Mouse (Mus musculus): ENCODE measurements around the gene Igdcc3. TPM values are rescaled to one million over a fixed set of nuclear protein-coding genes. Genes with fewer than 3 reads are reported as not detected.
A peak's percentile ranks its signal among the peaks of the same experiment; 100 is the strongest.
"Not testable (repeated sequence)": the region's sequence is repeated elsewhere in the genome, so short reads cannot be mapped to it uniquely, and the experiment has no call there.

Igdcc3 gene
- polyA plus RNA-seq, 1 experiment from 2014 or later: 450 TPM

DNA sequence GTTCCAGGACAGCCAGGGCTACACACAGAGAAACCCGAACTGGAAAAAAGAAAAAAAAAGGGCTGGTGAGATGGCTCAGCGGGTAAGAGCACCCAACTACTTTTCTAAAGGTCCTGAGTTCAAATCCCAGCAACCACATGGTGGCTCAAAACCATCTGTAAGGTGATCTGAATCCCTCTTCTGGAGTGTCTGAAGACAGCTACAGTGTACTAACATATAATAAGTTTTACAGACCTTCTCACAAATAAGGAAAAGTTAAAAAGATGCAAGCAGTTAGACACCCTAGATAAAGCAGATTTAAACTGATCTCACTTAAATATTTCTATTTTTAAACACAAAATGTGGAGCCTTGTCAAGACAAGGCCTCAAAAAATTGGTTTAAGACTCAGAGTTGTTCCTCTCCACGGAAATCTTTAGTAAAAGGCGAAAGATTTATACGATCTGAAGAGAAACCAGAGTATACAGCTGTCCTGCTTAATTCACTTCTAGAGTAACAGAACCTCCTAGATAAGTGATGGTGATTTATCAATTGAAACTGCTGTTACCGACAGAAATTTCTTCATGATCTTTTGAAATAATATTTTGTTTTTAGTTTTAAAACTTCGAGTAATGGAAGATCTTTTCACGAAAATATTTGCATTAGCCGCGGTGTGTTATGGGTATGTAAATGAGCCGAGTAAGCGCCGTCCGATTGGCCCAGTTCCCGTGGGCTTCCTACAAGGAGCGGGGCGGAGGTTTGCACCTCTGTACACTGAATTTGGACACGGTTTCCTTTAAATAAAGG, 60.6 kb downstream of the Igdcc3 start:
- Histone ChIP-seq H3K4me1 (peaks cover 41% of the 10 kb centered on the region), H3K9me3 (replicated peaks) (no peaks in the 10 kb centered on the region), H3K4me3 (peak overlapping the region; percentile 53), H3K27me3 (ENCODE audit: low read depth, poor library complexity, severe bottlenecking) (no peaks in the 10 kb centered on the region), H3K27ac (replicated peaks) (peak overlapping the region; percentile 91), H3K36me3 (no peaks in the 10 kb centered on the region)
- DNase-seq (ENCODE audit: low spot score): peak; percentile 76
- under 1% methylated on average over 18 of the region's 18 CpGs for WGBS

DNA sequence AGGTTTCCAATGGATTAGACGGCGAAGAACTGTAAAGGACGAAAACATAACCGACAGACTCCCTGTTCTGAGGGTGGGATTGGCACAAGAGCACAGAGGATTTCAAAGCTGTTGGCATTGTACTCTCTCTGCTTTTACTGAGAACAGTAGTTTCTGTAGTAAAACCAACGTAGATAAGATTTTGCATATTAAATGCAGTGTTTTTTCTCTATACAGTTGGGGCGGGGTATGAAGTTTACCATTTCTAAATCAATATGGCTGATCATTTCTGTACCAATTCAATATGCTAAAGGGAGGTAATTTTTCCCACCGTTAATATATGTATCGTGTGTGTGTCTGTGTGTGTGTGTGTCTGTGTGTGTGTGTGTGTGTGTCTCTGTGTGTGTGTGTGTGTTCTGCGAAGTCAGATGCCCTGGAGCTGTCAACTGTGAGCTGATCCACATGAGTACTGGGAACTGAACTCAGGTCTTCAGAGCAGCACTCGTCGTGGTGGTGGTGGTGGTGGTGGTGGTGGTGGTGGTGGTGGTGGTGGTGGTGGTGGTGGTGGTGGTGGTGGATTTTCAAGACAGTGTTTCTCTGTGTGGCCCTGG, 61.3 kb downstream of the Igdcc3 start:
- Histone ChIP-seq H3K27me3 (ENCODE audit: low read depth, poor library complexity, severe bottlenecking) (no peaks in the 10 kb centered on the region), H3K9me3 (replicated peaks) (no peaks in the 10 kb centered on the region), H3K4me3 (peak overlapping the region; percentile 53), H3K27ac (replicated peaks) (peak overlapping the region; percentile 91), H3K4me1 (peaks cover 35% of the 10 kb centered on the region), H3K36me3 (no peaks in the 10 kb centered on the region)
- WGBS: 34% methylated on average over 11 of the region's 11 CpGs
- no peak for DNase-seq (ENCODE audit: low spot score)

DNA sequence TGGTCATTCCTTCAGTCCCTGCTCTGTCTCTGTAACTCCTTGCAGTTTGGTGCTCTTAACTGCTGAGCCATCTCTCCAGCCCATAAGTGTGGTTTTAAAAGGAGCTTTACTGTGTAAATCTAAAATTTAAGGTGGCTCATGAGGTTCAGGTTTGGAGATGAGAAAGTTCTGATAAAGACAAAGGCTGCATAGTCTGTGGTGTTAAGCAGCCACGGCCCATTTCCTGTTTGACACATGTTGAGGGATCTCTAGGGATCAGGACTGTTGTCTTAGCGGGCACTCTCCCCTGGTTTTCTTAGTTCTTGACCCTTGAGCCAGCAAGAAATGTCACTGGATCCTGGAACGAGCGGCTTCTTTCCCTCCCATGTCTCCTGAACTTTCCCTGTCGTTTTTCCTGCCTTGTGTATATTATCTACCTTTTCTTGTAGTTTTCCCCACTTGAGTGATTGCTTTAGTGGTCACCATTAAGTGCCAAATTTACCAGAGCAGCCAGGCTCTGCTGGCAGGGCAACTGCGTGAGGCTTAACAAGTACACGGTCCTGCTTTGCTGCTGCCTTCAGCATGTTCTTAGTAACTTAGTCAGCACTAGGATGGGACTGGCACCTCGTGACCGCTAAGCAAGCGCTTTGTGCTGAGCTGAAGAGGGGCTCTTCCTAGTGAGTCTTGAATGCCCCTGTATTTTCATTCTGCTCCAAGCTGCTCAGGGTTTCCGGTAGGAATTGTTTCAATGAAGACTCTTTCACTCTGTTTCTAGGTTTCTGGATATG, 64.2 kb downstream of the Igdcc3 start:
- Histone ChIP-seq H3K36me3 (no peaks in the 10 kb centered on the region), H3K4me1 (peaks cover 19% of the 10 kb centered on the region), H3K27me3 (ENCODE audit: low read depth, poor library complexity, severe bottlenecking) (no peaks in the 10 kb centered on the region), H3K9me3 (replicated peaks) (no peaks in the 10 kb centered on the region), H3K4me3 (no peak overlapping the region), H3K27ac (replicated peaks) (no peak overlapping the region)
- 73% methylated on average over 11 of the region's 11 CpGs for WGBS
- DNase-seq (ENCODE audit: low spot score): no peak

DNA sequence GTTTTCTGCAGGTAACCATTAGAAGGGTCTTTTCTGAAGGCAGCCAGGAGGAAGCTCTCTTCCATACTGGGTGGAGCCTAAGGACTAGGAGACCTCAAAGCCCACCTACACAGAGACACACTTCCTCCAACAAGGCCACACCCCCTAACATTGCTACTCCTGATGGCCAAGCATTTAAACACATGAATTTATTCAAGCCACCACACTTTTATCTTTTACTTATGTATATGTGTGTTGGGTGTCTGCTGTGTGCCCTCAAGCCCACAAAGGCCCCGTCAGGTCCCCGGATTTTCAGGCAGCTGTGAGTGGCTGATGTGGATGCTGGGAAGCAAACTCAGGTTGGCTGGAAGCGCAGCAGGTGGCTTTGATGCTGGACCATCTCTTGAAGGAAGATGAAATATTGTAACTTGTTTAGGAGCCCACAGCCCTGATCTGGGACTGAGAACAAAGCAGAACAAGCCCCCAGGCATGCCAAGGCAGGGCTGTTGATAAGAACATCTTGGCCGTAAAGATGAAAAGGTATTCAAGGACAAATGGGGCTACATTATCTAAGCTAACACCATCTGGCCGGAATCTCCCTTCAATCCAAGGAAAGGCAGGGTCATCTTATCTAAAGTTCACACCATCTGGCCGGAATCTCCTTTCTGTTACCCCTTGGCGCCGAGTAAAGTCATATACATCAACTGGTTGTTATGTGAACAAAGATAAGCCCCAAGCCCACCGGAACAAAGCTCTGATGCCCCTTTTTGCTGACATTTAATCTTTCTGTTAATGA, 66.2 kb downstream of the Igdcc3 start:
- not testable (repeated sequence) for H3K27ac ChIP-seq (replicated peaks); H3K4me3 ChIP-seq; DNase-seq (ENCODE audit: low spot score); H3K27me3 ChIP-seq (ENCODE audit: low read depth, poor library complexity, severe bottlenecking); H3K36me3 ChIP-seq; H3K9me3 ChIP-seq (replicated peaks)
- WGBS: 93% methylated on average over 9 of the region's 9 CpGs
- H3K4me1 ChIP-seq: peaks cover 13% of the 10 kb centered on the region

DNA sequence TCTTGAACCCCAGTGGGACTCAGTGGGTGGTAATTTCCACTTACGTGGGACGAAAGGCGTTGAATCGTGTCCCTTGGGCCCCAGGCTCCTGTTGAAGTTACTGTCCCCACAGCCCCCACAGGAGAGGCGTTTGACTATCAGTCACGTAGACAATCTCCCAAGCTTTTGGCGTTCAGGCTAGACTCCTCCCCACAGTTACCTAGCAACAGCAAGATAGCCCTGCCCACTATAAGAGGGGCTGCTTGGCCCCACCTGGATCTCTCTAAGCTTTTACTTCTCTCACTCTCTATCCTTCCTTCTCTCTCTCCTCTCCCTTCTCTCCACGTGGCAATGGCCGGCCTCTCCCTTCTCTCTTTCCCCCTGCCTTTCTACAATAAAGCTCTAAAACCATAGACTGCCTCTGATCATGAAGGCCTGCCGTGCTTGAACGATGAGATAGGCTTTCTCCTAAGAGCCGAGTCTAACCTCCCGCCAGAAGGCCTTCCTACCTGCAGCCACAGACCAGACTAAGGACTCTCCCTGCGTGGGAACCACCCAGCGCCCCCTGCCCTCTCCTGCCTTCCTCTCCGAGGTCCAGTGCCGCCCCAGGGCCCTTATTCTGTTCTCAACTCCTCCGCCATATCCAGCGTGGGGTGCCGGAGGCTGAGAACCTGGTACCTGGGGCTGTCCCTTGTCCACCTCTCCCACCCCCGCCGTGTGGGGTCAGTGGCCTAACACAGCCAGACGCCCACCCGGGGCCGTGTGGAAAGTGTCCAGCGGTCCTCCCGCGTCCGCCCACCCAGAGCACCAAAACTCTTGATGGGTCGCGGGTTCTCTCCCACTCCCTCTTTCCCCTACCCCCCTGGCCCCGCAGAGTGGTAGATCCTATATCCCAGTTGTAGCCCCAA, 67.5 kb downstream of the Igdcc3 start:
- 93% methylated on average over 32 of the region's 32 CpGs for WGBS
- no peaks in the 10 kb centered on the region for H3K27me3 ChIP-seq (ENCODE audit: low read depth, poor library complexity, severe bottlenecking)
- no peaks in the 10 kb centered on the region for H3K9me3 ChIP-seq (replicated peaks)
- peaks cover 9% of the 10 kb centered on the region; the same call in 1 of the 2 replicates for H3K4me1 ChIP-seq
- H3K36me3 ChIP-seq: no peaks in the 10 kb centered on the region
- no peak overlapping the region for H3K4me3 ChIP-seq
- 0 out of 2 replicates have a peak overlapping the region, but pooled peaks have one; percentile 28 for H3K27ac ChIP-seq (replicated peaks)
- no peak for DNase-seq (ENCODE audit: low spot score)

DNA sequence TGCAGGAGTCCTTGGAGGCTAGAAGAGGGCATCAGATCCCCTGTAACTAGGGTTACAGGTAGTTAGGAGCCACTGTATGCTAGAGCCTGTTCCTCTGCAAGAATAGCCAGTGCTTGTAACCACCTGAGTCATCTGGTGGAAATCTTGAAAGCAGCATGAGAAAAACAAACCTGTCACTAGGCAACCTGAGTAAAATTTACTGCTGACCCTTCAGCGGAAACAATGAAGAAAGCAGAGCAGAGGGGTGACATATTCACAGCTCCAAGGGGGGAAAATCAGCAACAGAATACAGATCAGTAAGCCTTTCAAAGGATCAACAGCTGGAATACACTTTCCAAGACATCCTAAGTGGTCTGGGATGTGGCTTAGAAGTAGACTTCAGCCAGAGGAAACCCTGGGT, 70.6 kb downstream of the Igdcc3 start:
- no peaks in the 10 kb centered on the region for H3K9me3 ChIP-seq (replicated peaks)
- H3K4me1 ChIP-seq: peaks cover 26% of the 10 kb centered on the region
- H3K36me3 ChIP-seq: no peaks in the 10 kb centered on the region
- H3K27ac ChIP-seq (replicated peaks): no peak overlapping the region
- no peak for DNase-seq (ENCODE audit: low spot score)
- H3K27me3 ChIP-seq (ENCODE audit: low read depth, poor library complexity, severe bottlenecking): peaks cover 6% of the 10 kb centered on the region; the same call in 1 of the 2 replicates
- 43% methylated on average over 1 of the region's 1 CpGs for WGBS
- H3K4me3 ChIP-seq: no peak overlapping the region

DNA sequence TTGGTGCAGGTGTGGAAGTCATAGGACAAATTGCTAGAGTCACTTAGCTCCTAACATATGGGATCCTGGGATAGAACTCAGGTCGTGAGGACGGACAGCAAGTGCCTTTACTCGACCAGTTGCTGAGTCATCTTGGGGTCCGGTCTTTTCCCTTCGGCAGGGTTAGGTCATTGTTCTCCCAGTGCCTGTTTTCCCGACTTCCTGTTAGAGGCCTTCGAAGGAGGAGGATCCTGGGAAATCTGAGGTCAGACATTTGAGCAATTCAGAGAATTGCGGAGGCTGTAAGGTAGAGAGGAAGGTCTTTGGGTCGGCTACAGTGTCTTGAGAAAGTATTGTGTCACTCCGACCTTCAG, 73.4 kb downstream of the Igdcc3 start:
- Histone ChIP-seq H3K4me1 (peaks cover 28% of the 10 kb centered on the region), H3K27ac (replicated peaks) (peak overlapping the region; percentile 93), H3K27me3 (ENCODE audit: low read depth, poor library complexity, severe bottlenecking) (peaks cover 8% of the 10 kb centered on the region; the same call in 1 of the 2 replicates), H3K36me3 (no peaks in the 10 kb centered on the region), H3K4me3 (peak overlapping the region; percentile 75), H3K9me3 (replicated peaks) (no peaks in the 10 kb centered on the region)
- peak; percentile 49 for DNase-seq (ENCODE audit: low spot score)
- 27% methylated on average over 10 of the region's 10 CpGs for whole genome bisulfite sequencing

DNA sequence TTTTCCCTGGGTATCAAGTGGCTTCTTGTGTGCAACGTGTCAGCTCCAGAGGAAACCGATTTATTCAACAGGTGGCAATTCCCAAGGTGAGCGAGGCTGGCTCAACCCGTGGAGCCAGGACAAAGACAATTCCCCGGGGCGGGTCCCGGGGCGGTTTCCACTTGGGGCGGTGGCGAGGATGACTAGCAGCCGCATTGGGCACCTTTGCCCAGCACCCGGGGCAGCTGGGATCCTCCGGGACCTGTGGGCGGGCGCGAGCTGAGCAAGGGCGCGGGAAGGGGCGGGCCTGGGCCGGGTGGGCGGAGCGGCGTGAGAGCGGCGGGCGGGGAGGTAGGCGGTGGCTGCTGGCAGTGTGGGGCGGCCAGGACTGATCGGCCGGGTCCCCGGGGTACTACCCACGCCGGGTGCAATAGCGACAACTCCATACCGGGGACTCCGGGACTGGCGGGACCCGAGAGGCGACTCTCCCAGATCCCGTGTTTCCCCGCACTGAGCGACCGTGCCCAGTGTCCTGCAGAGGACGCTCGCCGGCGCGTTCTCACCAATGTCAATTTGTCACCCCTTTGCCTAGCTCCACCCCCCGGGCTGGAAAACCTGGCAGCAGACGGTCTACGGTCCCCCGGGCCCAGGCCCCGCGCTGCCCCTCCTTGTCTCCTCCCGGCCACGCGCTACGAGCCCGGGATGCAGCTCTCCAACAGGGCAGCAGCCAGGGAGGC, 73.9 kb downstream of the Igdcc3 start:
- Histone ChIP-seq H3K27me3 (ENCODE audit: low read depth, poor library complexity, severe bottlenecking) (peaks cover 8% of the 10 kb centered on the region; the same call in 1 of the 2 replicates), H3K27ac (replicated peaks) (peak overlapping the region; percentile 93), H3K36me3 (no peaks in the 10 kb centered on the region), H3K9me3 (replicated peaks) (no peaks in the 10 kb centered on the region), H3K4me1 (peaks cover 28% of the 10 kb centered on the region), H3K4me3 (peak overlapping the region; percentile 75)
- peak; percentile 90 for DNase-seq (ENCODE audit: low spot score)
- under 1% methylated on average over 59 of the region's 59 CpGs for WGBS

DNA sequence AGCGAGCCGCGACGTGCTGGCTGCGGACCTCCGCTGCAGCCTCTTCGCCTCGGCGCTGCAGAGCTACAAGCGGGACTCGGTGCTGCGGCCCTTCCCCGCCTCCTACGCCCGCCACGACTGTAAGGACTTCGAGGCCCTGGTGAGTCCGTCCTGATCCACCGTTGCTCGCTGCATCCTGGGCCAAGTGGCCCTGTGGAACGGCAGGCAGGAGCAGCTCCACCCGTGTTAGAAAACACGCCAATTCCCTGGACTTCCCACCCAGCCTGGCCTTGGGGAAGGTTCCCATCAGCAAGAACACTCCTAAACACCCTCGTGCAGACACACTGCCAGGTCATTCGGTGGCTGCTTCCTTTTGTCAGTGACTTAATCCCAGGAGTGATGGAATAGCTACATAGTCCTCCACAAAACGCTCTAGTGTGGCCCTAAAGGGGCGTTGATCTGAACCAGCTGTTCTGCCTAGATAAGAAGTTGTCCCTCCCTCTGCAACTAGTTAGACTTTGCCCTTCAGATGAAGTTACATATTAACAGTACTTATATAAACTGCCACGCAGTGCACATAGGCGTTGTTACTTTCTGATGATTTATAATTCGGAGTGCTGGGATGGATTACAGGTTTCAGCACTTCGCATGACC, 74.6 kb downstream of the Igdcc3 start:
- 13% methylated on average over 31 of the region's 31 CpGs for WGBS
- DNase-seq (ENCODE audit: low spot score): no peak
- Histone ChIP-seq H3K27ac (replicated peaks) (peak overlapping the region; percentile 93), H3K9me3 (replicated peaks) (no peaks in the 10 kb centered on the region), H3K27me3 (ENCODE audit: low read depth, poor library complexity, severe bottlenecking) (peaks cover 8% of the 10 kb centered on the region; the same call in 1 of the 2 replicates), H3K36me3 (no peaks in the 10 kb centered on the region), H3K4me3 (peak overlapping the region; percentile 75), H3K4me1 (peaks cover 29% of the 10 kb centered on the region)

DNA sequence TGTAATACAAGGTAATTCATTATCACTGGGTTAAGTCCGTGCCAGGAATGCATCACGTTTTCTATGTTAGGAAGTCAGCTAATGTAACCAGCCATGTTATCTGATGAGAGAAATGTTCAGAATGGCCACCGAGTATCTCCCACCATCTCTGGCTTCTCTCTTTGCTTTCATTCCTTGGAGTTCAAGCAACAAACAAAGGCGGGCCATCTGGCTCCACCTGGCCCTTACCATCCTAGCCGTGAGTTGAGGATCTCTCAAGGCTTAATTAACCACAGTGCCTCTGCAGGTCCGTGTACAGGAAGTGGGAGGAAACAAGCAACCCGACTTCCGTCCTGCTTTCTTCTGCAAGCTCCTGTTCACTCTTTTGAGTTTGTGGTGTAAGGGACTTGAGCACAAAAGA, 76.0 kb downstream of the Igdcc3 start:
- DNase-seq (ENCODE audit: low spot score): no peak
- Histone ChIP-seq H3K4me3 (no peak overlapping the region), H3K4me1 (peaks cover 31% of the 10 kb centered on the region), H3K36me3 (no peaks in the 10 kb centered on the region), H3K27me3 (ENCODE audit: low read depth, poor library complexity, severe bottlenecking) (peaks cover 8% of the 10 kb centered on the region; the same call in 1 of the 2 replicates), H3K27ac (replicated peaks) (no peak overlapping the region), H3K9me3 (replicated peaks) (no peaks in the 10 kb centered on the region)
- 71% methylated on average over 8 of the region's 8 CpGs for WGBS

DNA sequence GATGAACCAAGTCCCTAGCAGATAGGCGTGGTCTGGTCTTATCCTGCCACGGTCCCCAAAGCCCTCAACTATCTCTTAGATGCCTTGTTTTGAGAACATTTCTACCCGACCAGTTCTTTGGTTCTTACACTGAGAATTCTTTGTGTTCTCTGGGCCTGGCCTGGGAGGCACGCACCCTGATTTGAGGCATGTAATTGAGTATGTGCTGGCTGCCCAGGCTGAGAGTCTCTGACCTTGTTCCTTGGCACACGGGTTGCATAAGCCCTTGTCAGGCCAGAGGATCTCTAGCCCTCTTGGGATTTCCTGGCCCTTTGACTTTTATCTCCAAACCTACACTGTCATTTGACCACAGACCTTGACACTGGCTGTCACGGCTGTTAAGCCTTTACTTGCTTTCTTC, 76.7 kb downstream of the Igdcc3 start:
- H3K36me3 ChIP-seq: no peaks in the 10 kb centered on the region
- peaks cover 31% of the 10 kb centered on the region for H3K4me1 ChIP-seq
- H3K4me3 ChIP-seq: no peak overlapping the region
- peaks cover 8% of the 10 kb centered on the region; the same call in 1 of the 2 replicates for H3K27me3 ChIP-seq (ENCODE audit: low read depth, poor library complexity, severe bottlenecking)
- no peaks in the 10 kb centered on the region for H3K9me3 ChIP-seq (replicated peaks)
- H3K27ac ChIP-seq (replicated peaks): no peak overlapping the region
- 76% methylated on average over 6 of the region's 6 CpGs for WGBS
- DNase-seq (ENCODE audit: low spot score): no peak
